In genomic region chr1:192472366-192472765, GRCm38 (mm10) we compare ENCODE assay signal across 15 mouse cellular contexts.
DNase-seq lines count a peak whose midpoint lies in the region; ATAC-seq and TF ChIP-seq lines count a peak whose summit lies in the region.
"Had no signal": no experiment of that assay in that cellular context is flagged by ENCODE, and none has a peak within 500 bp of the region (broad histone marks: within the 10 kb centered on the region; RNA-seq: fewer than 3 reads in every experiment).

No protein-coding gene starts in this region.

- H3K27me3 ChIP-seq in heart, postnatal 0 days (ENCODE audit: control insufficient read depth, insufficient read depth, low read length): no peaks in the 10 kb centered on the region
- no peaks in the 10 kb centered on the region for H3K27me3 ChIP-seq in heart, embryonic 10.5 days (ENCODE audit: insufficient read depth, poor library complexity, severe bottlenecking)
- H3K27me3 ChIP-seq in limb, embryonic 14.5 days (ENCODE audit: control insufficient read depth, insufficient read depth, low read length): no peaks in the 10 kb centered on the region
- no peaks in the 10 kb centered on the region for H3K27me3 ChIP-seq in forebrain, embryonic 11.5 days (ENCODE audit: control insufficient read depth, insufficient read depth, low read length)
- H3K27me3 ChIP-seq: kidney, embryonic 15.5 days; midbrain, embryonic 13.5 days; neural tube, embryonic 13.5 days; Patski had no signal

- no peak overlapping the region for H3K9ac ChIP-seq in heart, postnatal 0 days (replicated peaks; ENCODE audit: low read depth, low read length)
- no peak overlapping the region for H3K9ac ChIP-seq in ES-E14 (ENCODE audit: insufficient read depth, low read depth, low read length, poor library complexity, severe bottlenecking)
- H3K9ac ChIP-seq in limb, embryonic 14.5 days (ENCODE audit: low read depth, low read length, severe bottlenecking): no peak overlapping the region
- H3K9ac ChIP-seq in forebrain, embryonic 11.5 days (ENCODE audit: low read length): no peak overlapping the region
- H3K9ac ChIP-seq: kidney, embryonic 15.5 days; midbrain, embryonic 13.5 days; neural tube, embryonic 13.5 days had no signal

- H3K36me3 ChIP-seq in heart, postnatal 0 days (replicated peaks; ENCODE audit: control insufficient read depth, insufficient read depth, low read length): no peaks in the 10 kb centered on the region
- H3K36me3 ChIP-seq in heart, embryonic 10.5 days: no peaks in the 10 kb centered on the region
- H3K36me3 ChIP-seq in ES-E14 (ENCODE audit: control insufficient read depth, insufficient read depth, low read length, poor library complexity, severe bottlenecking): no peaks in the 10 kb centered on the region
- H3K36me3 ChIP-seq in limb, embryonic 14.5 days (ENCODE audit: control insufficient read depth, insufficient read depth, low read length): no peaks in the 10 kb centered on the region
- H3K36me3 ChIP-seq in forebrain, embryonic 11.5 days (ENCODE audit: control insufficient read depth, insufficient read depth, low read length): no peaks in the 10 kb centered on the region
- H3K36me3 ChIP-seq: kidney, embryonic 15.5 days; midbrain, embryonic 13.5 days; neural tube, embryonic 13.5 days had no signal

- no peak for TF ChIP-seq POLR2A in limb, embryonic 14.5 days (IDR thresholded peaks at IDR 0.05; ENCODE audit: borderline replicate concordance, extremely low read depth, insufficient read depth, insufficient read length)

- WGBS in heart, postnatal 0 days: 57% methylated on average over 4 of the region's 4 CpGs
- 56% methylated on average over 4 of the region's 4 CpGs for WGBS in heart, embryonic 10.5 days
- 54% methylated on average over 4 of the region's 4 CpGs for WGBS in limb, embryonic 14.5 days
- WGBS in forebrain, embryonic 11.5 days: 61% methylated on average over 4 of the region's 4 CpGs

- H3K4me3 ChIP-seq in heart, postnatal 0 days (ENCODE audit: low read depth, low read length): no peak overlapping the region
- H3K4me3 ChIP-seq in heart, embryonic 10.5 days: no peak overlapping the region
- no peak overlapping the region for H3K4me3 ChIP-seq in ES-E14 (ENCODE audit: insufficient read depth in 1 of 2, low read depth in 1 of 2, low read length in 2 of 2, poor library complexity in 1 of 2, severe bottlenecking in 1 of 2)
- no peak overlapping the region for H3K4me3 ChIP-seq in limb, embryonic 14.5 days (replicated peaks; ENCODE audit: low read length)
- H3K4me3 ChIP-seq in forebrain, embryonic 11.5 days (ENCODE audit: low read depth, low read length): no peak overlapping the region
- H3K4me3 ChIP-seq: kidney, embryonic 15.5 days; midbrain, embryonic 13.5 days; neural tube, embryonic 13.5 days had no signal

- in situ Hi-C loops in ES-E14 (cut with MboI; ENCODE audit: low sequenced_read_pairs in 2 of 2, unreplicated experiment in 2 of 2): no loop called here

- no peaks in the 10 kb centered on the region for H3K9me3 ChIP-seq in heart, postnatal 0 days (replicated peaks; ENCODE audit: control insufficient read depth, low read length)
- no peaks in the 10 kb centered on the region for H3K9me3 ChIP-seq in heart, embryonic 10.5 days
- H3K9me3 ChIP-seq in ES-E14 (ENCODE audit: control insufficient read depth, insufficient read depth, low read depth, low read length): no peaks in the 10 kb centered on the region
- H3K9me3 ChIP-seq in limb, embryonic 14.5 days (ENCODE audit: control insufficient read depth, low read length): no peaks in the 10 kb centered on the region
- no peaks in the 10 kb centered on the region for H3K9me3 ChIP-seq in forebrain, embryonic 11.5 days (ENCODE audit: control insufficient read depth, low read length)
- H3K9me3 ChIP-seq: kidney, embryonic 15.5 days; midbrain, embryonic 13.5 days; neural tube, embryonic 13.5 days had no signal

- no peaks in the 10 kb centered on the region for H3K4me1 ChIP-seq in heart, postnatal 0 days (ENCODE audit: control insufficient read depth, insufficient read depth)
- 0 out of 2 replicates have a peak, but pooled peaks cover 6% of the 10 kb centered on the region for H3K4me1 ChIP-seq in heart, embryonic 10.5 days
- no peaks in the 10 kb centered on the region; a peak in 1 of 4 replicates for H3K4me1 ChIP-seq in ES-E14 (ENCODE audit: control insufficient read depth in 2 of 2, insufficient read depth in 2 of 2, low read length in 2 of 2, poor library complexity in 1 of 2)
- H3K4me1 ChIP-seq in limb, embryonic 14.5 days (ENCODE audit: control insufficient read depth, insufficient read depth, low read length): no peaks in the 10 kb centered on the region
- no peaks in the 10 kb centered on the region for H3K4me1 ChIP-seq in forebrain, embryonic 11.5 days (replicated peaks; ENCODE audit: control insufficient read depth, insufficient read depth, low read length)
- H3K4me1 ChIP-seq: kidney, embryonic 15.5 days; neural tube, embryonic 13.5 days had no signal

- no peak for TF ChIP-seq CTCF in heart, postnatal 0 days (IDR thresholded peaks at IDR 0.05; ENCODE audit: low read depth)

- ATAC-seq in heart, postnatal 0 days (ENCODE audit: insufficient read depth, low read depth): no peak
- ATAC-seq in limb, embryonic 14.5 days (ENCODE audit: low FRiP score, low read depth): no peak
- ATAC-seq in forebrain, embryonic 11.5 days (replicated peaks; ENCODE audit: low FRiP score): no peak
- ATAC-seq in CD4-positive, CD25-positive, alpha-beta regulatory T cell, adult 4 months: no peak
- ATAC-seq: midbrain, embryonic 13.5 days; Patski had no signal

- DNase-seq in heart, postnatal 0 days (ENCODE audit: low spot score): peak; percentile 24
- DNase-seq in heart, embryonic 10.5 days (ENCODE audit: low spot score): no peak
- DNase-seq in ES-E14 (ENCODE audit: low read depth, low spot score): peak; percentile 55
- DNase-seq in embryo, embryonic 10 days (ENCODE audit: low spot score): peak; percentile 77
- DNase-seq in limb, embryonic 14.5 days (ENCODE audit: low spot score): peak; percentile 88
- DNase-seq in forebrain, embryonic 11.5 days (ENCODE audit: low spot score): no peak
- no peak for DNase-seq in right cerebral cortex, adult 2 months (ENCODE audit: low spot score in 2 of 2)
- DNase-seq: adrenal gland, postnatal 10 days; B cell, adult 2 months; thymus, adult 18-20 months had no signal

- TF ChIP-seq EP300 in heart, postnatal 0 days (IDR thresholded peaks at IDR 0.05; ENCODE audit: low read depth): no peak

- H3K4me2 ChIP-seq in heart, postnatal 0 days (ENCODE audit: low read depth, low read length): no peak overlapping the region
- no peak overlapping the region for H3K4me2 ChIP-seq in limb, embryonic 14.5 days (replicated peaks; ENCODE audit: low read depth, low read length, severe bottlenecking)
- no peak overlapping the region for H3K4me2 ChIP-seq in forebrain, embryonic 11.5 days (ENCODE audit: low read depth, low read length, severe bottlenecking)
- H3K4me2 ChIP-seq: kidney, embryonic 15.5 days; midbrain, embryonic 13.5 days; neural tube, embryonic 13.5 days had no signal

- H3K27ac ChIP-seq in heart, postnatal 0 days (ENCODE audit: low read depth): no peak overlapping the region
- no peak overlapping the region for H3K27ac ChIP-seq in heart, embryonic 10.5 days
- H3K27ac ChIP-seq in ES-E14 (ENCODE audit: insufficient read depth, low read depth, low read length, poor library complexity, severe bottlenecking): no peak overlapping the region
- no peak overlapping the region for H3K27ac ChIP-seq in limb, embryonic 14.5 days (replicated peaks; ENCODE audit: low read depth, low read length)
- H3K27ac ChIP-seq in forebrain, embryonic 11.5 days (ENCODE audit: low read depth, low read length): no peak overlapping the region
- H3K27ac ChIP-seq: kidney, embryonic 15.5 days; midbrain, embryonic 13.5 days; neural tube, embryonic 13.5 days had no signal

TF ChIP-seq in ES-E14, 5 proteins besides CTCF, POLR2A, EP300 and RAD21:
- TF ChIP-seq HCFC1 (IDR thresholded peaks at IDR 0.05; ENCODE audit: borderline replicate concordance, insufficient read depth, low read length): no peak
- TF ChIP-seq ZNF384 (IDR thresholded peaks at IDR 0.05; ENCODE audit: low read depth, low read length): no peak
- no peak for TF ChIP-seq CHD2 (IDR thresholded peaks at IDR 0.05; ENCODE audit: low read depth, low read length)
- no peak for TF ChIP-seq MAFK (IDR thresholded peaks at IDR 0.05; ENCODE audit: insufficient read depth, low read depth, low read length)
- no peak for TF ChIP-seq ZC3H11A (IDR thresholded peaks at IDR 0.05; ENCODE audit: borderline replicate concordance, low read depth, low read length)

Comparison
In these comparisons a context has a peak if more than half of its experiments do, and no peak if none do; other contexts are left out.
1. DNase-seq: peak in heart, postnatal 0 days (single experiment), ES-E14 (single experiment), embryo, embryonic 10 days (single experiment) and limb, embryonic 14.5 days (single experiment); none in heart, embryonic 10.5 days (single experiment), forebrain, embryonic 11.5 days (single experiment) and right cerebral cortex, adult 2 months (0 of 2).